Mouse (Mus musculus) brain, embryonic 14.5 days (tissue): ENCODE measurements around the gene Kdelr2. TPM values are rescaled to one million over a fixed set of nuclear protein-coding genes. Genes with fewer than 3 reads are reported as not detected.
"Not testable (repeated sequence)": the region's sequence is repeated elsewhere in the genome, so short reads cannot be mapped to it uniquely, and the experiment has no call there.

Experiments
- DNase-seq: peaks from one replicate; pipeline ENCODE4 v3.0.0-alpha.2; 2011; ENCODE audit warnings: low read depth
- CTCF ChIP-seq: fragments of 200-500 bp; IDR thresholded peaks from 2 replicates; pipeline ENCODE4 v1.5.1; 2012; ENCODE audit warnings: inconsistent platforms, mild to moderate bottlenecking, moderate library complexity, borderline replicate concordance; ENCODE audit not compliant: insufficient read depth, insufficient read length; ENCODE audit errors: extremely low read depth
- POLR2A ChIP-seq: fragments of 200-500 bp; IDR thresholded peaks from 2 replicates; pipeline ENCODE4 v1.6.1; 2012; ENCODE audit warnings: mild to moderate bottlenecking, inconsistent platforms, borderline replicate concordance; ENCODE audit not compliant: poor library complexity, insufficient read depth, insufficient read length, severe bottlenecking; ENCODE audit errors: extremely low read depth
- polyA plus RNA-seq: library from polyadenylated mRNA; depleted of rRNA; stranded (reverse); fragments of >200 nt; gene quantifications from 2 replicates; pipeline ENCODE4 v1.2.3, GENCODE M21; 2012

The Kdelr2 gene
- polyA plus RNA-seq, 1 experiment = 68.0 TPM

DNA sequence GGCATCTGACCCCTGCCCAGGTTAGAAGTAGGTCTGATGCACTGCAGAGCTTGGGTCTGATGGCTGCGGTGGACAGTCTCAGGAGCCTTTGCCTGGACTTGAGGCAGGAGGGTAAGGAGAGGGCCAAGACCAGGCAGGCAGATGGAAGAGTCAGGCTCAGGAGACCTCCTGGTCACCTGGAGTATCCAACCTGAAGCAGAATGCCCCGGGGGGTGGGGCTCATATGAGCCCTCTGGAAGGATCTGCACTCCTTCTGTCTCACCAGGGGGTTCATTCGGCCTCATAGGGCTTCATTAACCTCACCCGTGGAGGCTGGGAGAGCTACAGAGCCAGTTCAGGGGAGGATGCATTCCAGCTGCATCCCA, 32.5 kb upstream of the Kdelr2 start:
- TF ChIP-seq CTCF = no peak
- no peak for TF ChIP-seq POLR2A
- DNase-seq = no peak

- DNase-seq = no peak
- TF ChIP-seq CTCF = peak; percentile 42; the same call in 1 of the 2 replicates
- no peak for TF ChIP-seq POLR2A
Observed at GRCm38 (mm10) chr5:143372818-143373217, 30.8 kb upstream of the Kdelr2 start.

DNA sequence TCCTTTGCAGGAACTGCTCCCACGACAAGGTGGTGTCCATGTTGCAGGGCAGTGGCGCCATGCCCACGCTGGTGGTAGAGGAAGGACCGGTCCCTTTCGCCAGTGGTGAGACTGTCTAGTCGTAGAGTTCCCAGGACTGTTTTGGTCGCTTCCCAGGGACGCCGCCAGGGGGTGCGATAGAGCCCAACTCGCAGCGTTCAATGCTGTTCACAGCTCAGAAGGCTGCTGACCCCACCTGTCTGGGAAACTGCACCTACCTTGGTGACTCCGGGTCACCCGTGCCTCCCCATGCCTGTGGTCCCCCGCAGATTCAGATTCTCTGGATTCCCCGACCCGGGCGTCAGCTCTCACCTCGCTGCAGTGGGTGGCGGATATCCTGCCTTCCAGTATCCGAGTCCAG, 28.4 kb upstream of the Kdelr2 start:
- TF ChIP-seq POLR2A (no peak), CTCF (peak; percentile 91)
- no peak for DNase-seq

DNA sequence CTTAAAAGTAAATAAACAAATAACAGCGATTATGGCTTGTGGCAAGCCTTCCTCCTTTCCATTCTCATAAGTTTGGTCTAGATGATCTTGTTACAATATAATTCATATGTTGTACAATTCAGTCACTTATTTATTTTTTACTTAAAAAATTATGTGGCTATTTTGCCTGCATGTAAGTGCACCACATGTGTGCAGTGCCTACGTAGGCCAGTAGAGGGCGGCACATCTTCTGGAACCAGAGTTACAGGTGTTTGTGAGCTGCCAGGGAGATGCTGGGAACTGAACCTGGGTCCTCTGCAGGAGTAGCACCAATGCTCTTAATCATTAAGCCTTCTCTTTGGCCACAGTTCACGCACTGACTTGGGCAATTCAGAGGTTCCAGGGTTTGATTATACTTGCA, 27.5 kb upstream of the Kdelr2 start:
- DNase-seq = no peak
- TF ChIP-seq POLR2A = no peak
- peak; percentile 19; the same call in 1 of the 2 replicates for TF ChIP-seq CTCF

- no peak for TF ChIP-seq CTCF
- TF ChIP-seq POLR2A = no peak
- peak; percentile 24 for DNase-seq
Observed at GRCm38 (mm10) chr5:143386797-143387621, 16.6 kb upstream of the Kdelr2 start.

DNA sequence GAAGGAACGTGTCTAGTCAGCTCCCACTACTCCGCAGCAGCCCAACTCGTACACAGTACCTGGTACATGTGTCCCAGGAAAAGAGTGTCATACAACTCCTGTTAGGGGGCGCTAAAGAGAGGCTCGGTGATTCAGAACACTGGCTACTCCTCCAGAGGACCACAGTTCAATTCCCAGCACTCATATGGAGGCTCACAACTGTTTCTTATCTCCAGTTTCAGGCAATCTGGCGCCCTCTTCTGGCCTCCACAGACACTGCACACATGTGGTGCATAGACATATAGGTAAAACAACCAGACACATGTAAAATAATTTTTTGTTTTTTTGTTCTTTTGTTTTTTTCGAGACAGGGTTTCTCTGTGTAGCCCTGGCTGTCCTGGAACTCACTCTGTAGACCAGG, 9.5 kb upstream of the Kdelr2 start:
- TF ChIP-seq POLR2A (no peak), CTCF (peak; percentile 10; the same call in 1 of the 2 replicates)
- no peak for DNase-seq

- not testable (repeated sequence) for DNase-seq
Observed at GRCm38 (mm10) chr5:143394966-143395365, 8.7 kb upstream of the Kdelr2 start.

- DNase-seq = peak; percentile 9
- TF ChIP-seq POLR2A = no peak
- peak; percentile 45; the same call in 1 of the 2 replicates for TF ChIP-seq CTCF
Observed at GRCm38 (mm10) chr5:143395649-143396048, 8.0 kb upstream of the Kdelr2 start.

GRCm38 (mm10) chr5:143400501-143400900, 3.1 kb upstream of the Kdelr2 start:
- no peak for TF ChIP-seq POLR2A
- TF ChIP-seq CTCF = no peak
- no peak for DNase-seq

DNA sequence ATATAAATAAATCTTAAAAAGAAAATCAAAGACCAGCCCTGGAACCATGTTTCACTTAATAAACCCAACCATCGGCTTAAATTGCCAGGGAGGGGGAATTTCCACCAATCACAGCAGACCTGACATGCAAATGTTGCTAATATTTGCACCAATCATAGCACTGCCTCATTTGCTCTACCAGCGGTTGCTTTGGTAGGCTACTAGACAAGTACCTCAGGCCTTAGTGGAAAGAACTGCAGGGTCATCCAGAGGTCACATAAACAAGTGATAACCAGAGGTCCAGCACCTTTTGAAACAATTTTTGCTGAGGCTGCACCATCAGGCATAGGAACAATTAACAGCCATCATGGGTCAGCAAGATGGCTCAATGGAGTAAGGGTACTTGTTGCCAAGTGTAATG, 2.1 kb upstream of the Kdelr2 start:
- no peak for DNase-seq

GRCm38 (mm10) chr5:143404148-143404930, 701 bp downstream of the Kdelr2 start:
- TF ChIP-seq POLR2A (no peak), CTCF (no peak)
- no peak for DNase-seq

More for the DNA sequence above, 2.1 kb upstream of the Kdelr2 start:
- TF ChIP-seq CTCF (no peak), POLR2A (no peak)
